Mouse (Mus musculus) gastrocnemius, adult 18-20 months (tissue): ENCODE measurements around the gene Trappc6a. TPM values are rescaled to one million over a fixed set of nuclear protein-coding genes. Genes with fewer than 3 reads are reported as not detected.
A peak's percentile ranks its signal among the peaks of the same experiment; 100 is the strongest.

Experiments used
- DNase-seq: peaks from one replicate; pipeline ENCODE4 v3.0.0; 2021; ENCODE audit warnings: low spot score
- long read RNA-seq, 2 experiments: library from polyadenylated mRNA; stranded (forward); transcript quantifications; one replicate each; pipeline ENCODE4 v2.0.0; 2021
- total RNA-seq, 2 experiments: library from RNA; stranded (reverse); gene quantifications; 2 replicates each; pipeline ENCODE4 v1.2.3; 2021

Gene Trappc6a
- 1 to 10 TPM; 9.0 to 9.4 TPM for total RNA-seq
- long read RNA-seq, experiment 1, transcript Trappc6a-206 (5 exons, 719 nt), result major isoform, 5 of 11 reads
- long read RNA-seq, experiment 1, transcript Trappc6a-201 (6 exons, 785 nt), result major isoform, 5 of 11 reads
- long read RNA-seq, experiment 1, partial matches to known transcripts, result 0 of 11 reads
- long read RNA-seq, experiment 1, other reads (novel, unspliced or antisense), result 1 of 11 reads
- long read RNA-seq, experiment 2, transcript Trappc6a-201 (6 exons, 785 nt), result major isoform, 6 of 10 reads
- long read RNA-seq, experiment 2, partial matches to known transcripts, result 0 of 10 reads
- long read RNA-seq, experiment 2, other reads (novel, unspliced or antisense), result 2 of 10 reads

DNA sequence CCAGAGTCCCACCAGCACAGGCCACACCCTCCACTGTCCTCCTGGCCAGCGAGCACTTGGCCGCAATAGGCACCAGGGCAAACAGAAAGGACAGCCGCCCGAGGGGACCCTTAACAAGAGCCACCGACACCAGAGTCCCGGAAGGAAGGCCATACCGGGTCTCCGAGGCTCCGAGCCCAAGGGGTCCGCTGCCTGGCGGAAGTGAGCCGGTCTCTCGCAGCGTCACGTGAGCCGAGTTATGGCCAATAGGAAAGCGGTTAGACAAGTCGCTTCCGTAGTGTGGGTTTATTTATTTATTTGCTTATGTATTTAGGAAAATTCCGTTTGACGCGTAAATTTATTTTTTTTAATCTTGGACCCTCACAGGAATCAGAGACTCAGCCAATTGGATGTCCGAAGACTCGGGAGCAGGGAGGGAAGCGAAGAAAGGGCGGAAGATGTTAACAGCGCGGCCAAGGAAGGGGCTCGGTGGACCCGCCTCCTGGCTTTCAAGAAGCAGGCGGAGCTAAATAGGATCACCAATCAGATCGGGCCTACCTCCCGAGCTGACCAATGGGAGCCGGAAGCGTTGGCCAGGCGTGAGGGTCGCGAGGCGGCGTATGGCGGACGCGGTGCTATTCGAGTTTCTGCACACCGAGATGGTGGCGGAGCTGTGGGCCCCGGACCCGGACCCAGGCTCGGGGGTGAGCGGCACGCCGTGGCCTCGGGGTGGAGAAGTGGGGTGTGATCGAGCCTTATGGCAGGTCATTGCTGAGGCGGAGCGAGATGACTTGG, at the start of gene Trappc6a, which contains the start of gene Bloc1s3:
TSS of gene Trappc6a (plus strand) at position 246 of the 774 bp plus-strand sequence.
TSS of gene Bloc1s3 (minus strand) at position 218 of the 774 bp plus-strand sequence.
- peak; percentile 93 for DNase-seq

DNA sequence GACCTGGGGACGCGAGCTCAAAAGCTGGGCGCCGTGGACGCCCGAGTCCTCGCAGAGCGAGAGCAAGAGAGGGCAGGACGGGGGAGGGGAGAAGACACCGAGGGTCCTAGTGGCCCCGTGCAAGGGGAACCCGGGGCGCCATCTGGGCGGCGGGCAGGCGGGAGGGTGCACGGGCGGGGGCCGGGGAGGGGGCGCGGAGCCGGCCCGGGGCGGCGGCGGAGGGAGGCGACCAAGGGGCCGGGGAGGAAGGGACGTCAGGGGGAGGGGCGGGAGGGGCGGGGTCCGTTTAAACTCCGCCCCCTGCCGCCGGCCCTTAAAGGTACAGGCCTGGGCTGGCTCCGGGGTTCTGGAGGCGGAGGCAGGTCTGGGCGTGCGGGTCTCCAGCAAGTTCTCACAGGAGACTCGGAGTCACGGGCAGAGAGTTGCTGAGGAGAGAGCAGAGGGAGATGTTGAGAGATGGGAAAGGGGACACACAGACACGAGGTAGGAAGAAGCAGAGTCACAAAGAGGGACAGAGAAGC, 49.5 kb upstream of the Trappc6a start, which contains the start of gene Mark4:
TSS of gene Mark4 (minus strand) at position 231 of the 521 bp plus-strand sequence.
- DNase-seq, result peak; percentile 73

GRCm38 (mm10) chr7:19459144-19459870, 48.9 kb upstream of the Trappc6a start:
- DNase-seq, result no peak

GRCm38 (mm10) chr7:19460500-19460899, 47.7 kb upstream of the Trappc6a start:
- no peak for DNase-seq

GRCm38 (mm10) chr7:19461488-19461887, 46.7 kb upstream of the Trappc6a start:
- DNase-seq, result peak; percentile 71

- no peak for DNase-seq
Measured at GRCm38 (mm10) chr7:19462443-19462842, 45.8 kb upstream of the Trappc6a start.

DNA sequence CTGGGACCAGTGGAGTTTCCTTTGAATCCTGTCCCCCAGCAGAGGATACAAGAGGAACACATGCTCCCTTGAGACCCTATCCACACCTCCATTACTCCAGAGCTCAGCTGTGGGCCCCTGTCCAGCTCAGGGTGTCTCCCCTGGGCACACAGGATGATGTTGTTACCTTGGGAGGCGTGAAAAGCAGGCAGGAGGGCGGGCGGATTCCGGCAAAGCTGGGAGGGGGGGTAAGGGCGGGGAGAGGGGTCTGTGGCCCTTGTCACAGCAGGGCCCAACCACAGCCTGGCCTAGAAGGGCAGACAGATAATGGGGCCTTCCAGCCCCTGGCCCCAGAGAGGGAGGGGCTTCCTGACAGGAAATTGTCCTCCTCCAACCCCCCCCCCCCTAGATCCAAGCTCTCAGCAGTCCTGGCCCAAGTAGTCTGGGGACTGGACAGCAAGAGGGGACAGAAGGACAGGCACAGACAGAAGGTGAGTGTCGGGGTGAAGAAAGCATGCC, 45.3 kb upstream of the Trappc6a start, which contains the start of gene Exoc3l2:
TSS of gene Exoc3l2 (plus strand) at position 448 of the 498 bp plus-strand sequence.
- DNase-seq, result no peak

GRCm38 (mm10) chr7:19464367-19465307, 43.6 kb upstream of the Trappc6a start:
- DNase-seq, result no peak

DNA sequence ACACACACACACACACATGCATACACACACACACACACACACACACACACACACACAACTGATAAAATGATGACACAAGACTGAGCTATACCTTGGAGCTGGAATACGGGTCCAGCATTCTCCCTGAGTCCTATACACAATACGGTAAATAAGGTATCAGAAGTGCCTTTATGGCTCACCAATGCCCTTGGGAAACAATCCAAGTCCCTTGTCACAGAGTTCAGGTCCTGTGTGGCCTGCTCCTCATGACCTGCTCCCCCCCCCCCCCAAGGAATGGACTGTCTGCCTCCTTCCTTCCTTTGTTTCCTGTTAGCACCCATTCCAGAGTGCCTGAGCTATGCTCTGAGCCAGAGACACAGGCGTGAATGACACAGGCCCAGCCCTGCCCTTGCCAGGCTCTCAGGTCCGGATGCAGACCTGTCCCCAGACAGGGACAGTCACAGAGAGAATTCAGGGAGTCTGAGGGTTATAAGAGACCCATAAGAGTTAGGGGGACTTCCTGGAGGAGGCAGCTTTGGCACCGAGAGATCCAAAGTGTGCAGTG, 41.5 kb upstream of the Trappc6a start:
- no peak for DNase-seq

GRCm38 (mm10) chr7:19467638-19468037, 40.6 kb upstream of the Trappc6a start:
- DNase-seq, result no peak

DNA sequence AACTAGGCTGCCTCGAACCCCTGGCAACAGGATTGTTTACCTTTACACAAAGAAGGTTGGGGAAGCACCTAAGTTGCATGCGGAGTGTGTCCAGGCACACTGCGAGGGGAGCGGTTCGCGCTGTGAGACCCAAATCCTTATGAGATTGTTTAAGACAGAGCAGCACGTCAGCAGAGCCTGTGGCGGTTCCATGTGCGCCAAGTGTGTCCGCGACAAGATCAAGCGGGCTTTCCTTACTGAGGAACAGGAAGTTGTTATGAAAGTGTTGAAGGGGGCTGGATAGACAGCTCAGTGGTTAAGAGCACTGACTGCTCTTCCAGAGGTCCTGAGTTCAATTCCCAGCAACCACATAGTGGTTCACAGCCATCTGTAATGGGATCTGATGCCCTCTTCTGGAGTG, 39.9 kb upstream of the Trappc6a start:
- no peak for DNase-seq

DNA sequence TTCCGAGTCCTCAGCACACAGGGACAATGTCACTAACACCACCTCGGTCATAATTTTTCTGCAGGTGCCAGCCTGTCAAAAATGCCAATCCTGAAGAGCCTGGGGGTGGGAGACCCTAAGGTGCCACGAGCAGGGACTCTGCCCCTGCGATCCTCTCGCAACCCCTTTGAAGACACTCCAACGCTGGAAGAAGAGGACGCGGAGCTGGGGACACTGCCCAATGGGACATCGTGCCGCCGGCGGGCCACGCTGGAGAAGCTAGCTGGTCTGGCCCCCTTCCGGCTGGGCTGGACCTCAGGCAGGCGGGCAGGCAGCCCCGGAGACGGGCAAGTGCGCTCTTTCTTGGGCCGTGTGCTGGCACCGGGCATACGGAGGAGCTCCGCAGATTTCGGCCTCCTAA, 38.8 kb upstream of the Trappc6a start:
- DNase-seq, result no peak

- DNase-seq, result no peak
Measured at GRCm38 (mm10) chr7:19470308-19470707, 37.9 kb upstream of the Trappc6a start.

- DNase-seq, result no peak
Measured at GRCm38 (mm10) chr7:19472403-19472802, 35.8 kb upstream of the Trappc6a start.

- peak; percentile 30 for DNase-seq
Measured at GRCm38 (mm10) chr7:19473875-19474443, 34.2 kb upstream of the Trappc6a start.

DNA sequence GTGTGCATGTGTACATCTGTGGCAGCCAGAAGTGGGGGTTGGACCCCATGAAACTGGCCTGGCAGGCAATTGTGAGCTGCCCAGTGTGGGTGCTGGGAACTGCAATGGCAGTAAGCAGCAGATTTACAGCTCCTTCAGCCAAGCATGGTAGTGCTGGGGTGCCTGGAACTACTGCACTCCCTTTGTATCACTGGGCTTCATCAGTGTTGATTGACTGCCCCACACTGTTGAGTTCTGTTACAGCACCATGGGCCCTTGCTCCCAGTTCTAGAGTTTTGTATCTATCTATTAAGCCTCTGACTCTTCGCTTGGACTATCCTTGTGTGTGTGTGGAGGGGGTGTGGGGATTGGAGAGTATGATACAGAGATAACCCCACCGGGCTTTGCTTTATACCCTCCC, 31.1 kb upstream of the Trappc6a start:
- DNase-seq, result no peak

- no peak for DNase-seq
Measured at GRCm38 (mm10) chr7:19477624-19478384, 30.4 kb upstream of the Trappc6a start.

DNA sequence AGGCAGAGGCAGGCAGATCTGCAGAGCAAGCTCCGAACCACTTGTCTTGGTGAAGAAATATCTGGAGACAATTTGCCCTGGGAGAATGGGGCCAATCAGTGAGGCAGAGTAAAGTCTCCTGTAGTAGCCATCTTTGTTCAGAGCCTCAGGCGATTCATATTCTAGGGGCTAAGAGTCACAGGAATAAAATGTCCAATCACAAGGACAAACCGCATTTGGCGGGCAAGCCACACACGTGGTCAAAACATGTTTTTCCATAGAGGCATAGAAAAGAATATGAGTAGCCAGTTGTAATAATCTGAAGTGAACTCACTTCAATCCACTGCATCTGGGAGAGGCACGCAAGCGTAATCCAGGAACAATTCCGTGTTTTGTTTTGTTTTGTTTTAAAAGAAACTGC, 24.9 kb upstream of the Trappc6a start:
- no peak for DNase-seq

- DNase-seq, result no peak
Measured at GRCm38 (mm10) chr7:19485488-19485887, 22.7 kb upstream of the Trappc6a start.
